Mouse (Mus musculus) midbrain, postnatal 0 days (tissue): Measurements from ENCODE around the gene Synpo2. TPM values are rescaled to one million over a fixed set of nuclear protein-coding genes. Genes with fewer than 3 reads are reported as not detected.

Experiments used
- ATAC-seq: fragments of 200-750 bp; cut with Nextera tagmentation; 2 replicates; pipeline ENCODE4 v1.8.0; 2017; ENCODE audit warnings: moderate number of reproducible peaks, mild to moderate bottlenecking, moderate TSS enrichment, moderate library complexity; ENCODE audit not compliant: low FRiP score
- DNase-seq: peaks from one replicate; pipeline ENCODE4 v3.0.0-alpha.2; 2015; ENCODE audit warnings: low spot score
- H3K27ac ChIP-seq: fragments of 300-500 bp; sonication (generic); 2 replicates; pipeline ENCODE4 v1.5.1; 2014; ENCODE audit warnings: low read depth, mild to moderate bottlenecking, low read length, mixed read lengths
- H3K27me3 ChIP-seq: fragments of 300-500 bp; sonication (generic); 2 replicates; pipeline ENCODE4 v1.6.1; 2014; ENCODE audit warnings: low read length, control low read depth, mixed read lengths; ENCODE audit not compliant: insufficient read depth
- H3K36me3 ChIP-seq: fragments of 300-500 bp; sonication (generic); 2 replicates; pipeline ENCODE4 v1.6.1; 2014; ENCODE audit warnings: low read length, control low read depth, mixed read lengths; ENCODE audit not compliant: insufficient read depth
- H3K4me1 ChIP-seq: fragments of 300-500 bp; sonication (generic); 2 replicates; pipeline ENCODE4 v1.6.1; 2014; ENCODE audit warnings: mild to moderate bottlenecking, control low read depth, antibody characterized with exemption, low read length, mixed read lengths; ENCODE audit not compliant: insufficient read depth
- H3K4me2 ChIP-seq: fragments of 300-500 bp; sonication (generic); 2 replicates; pipeline ENCODE4 v1.6.1; 2014; ENCODE audit warnings: low read depth, mild to moderate bottlenecking, low read length, mixed read lengths; ENCODE audit not compliant: poor library complexity, severe bottlenecking
- H3K4me3 ChIP-seq: fragments of 300-500 bp; sonication (generic); 2 replicates; pipeline ENCODE4 v1.5.1; 2014; ENCODE audit warnings: low read depth, mild to moderate bottlenecking, low read length, moderate library complexity
- H3K9ac ChIP-seq: fragments of 300-500 bp; sonication (generic); replicated peaks from 2 replicates; pipeline ENCODE4 v1.6.1; 2014; ENCODE audit warnings: mild to moderate bottlenecking, low read length, moderate library complexity, mixed read lengths; ENCODE audit not compliant: poor library complexity, severe bottlenecking
- H3K9me3 ChIP-seq: fragments of 300-500 bp; sonication (generic); 2 replicates; pipeline ENCODE4 v1.6.1; 2016; ENCODE audit warnings: low read length, control low read depth
- CTCF ChIP-seq: IDR thresholded peaks from 2 replicates; pipeline ENCODE4 v1.5.1; 2016; ENCODE audit warnings: antibody characterized with exemption, mild to moderate bottlenecking
- WGBS: fragments of 180-500 bp; shearing (Covaris S2); extraction: QIAGEN DNeasy Blood & Tissue Kit; methylation state at CpG from one replicate; pipeline ENCODE4 v1.1.7; 2014; 5-methylcytosine and 5-hydroxymethylcytosine counted together
- polyA plus RNA-seq: library from polyadenylated mRNA; unstranded; fragments of >200 nt; fragmentation: Nextera tagmentation; extraction: Ambion mirVana; gene quantifications from 2 replicates; pipeline ENCODE4 v1.2.1, GENCODE M21; 2015
- total RNA-seq: library from RNA; depleted of rRNA; stranded (reverse); fragments of >200 nt; gene quantifications from 2 replicates; pipeline ENCODE4 v1.2.3, GENCODE M21; 2014

Synpo2 gene
- total and polyA plus RNA-seq, 2 experiments from 2014 or later: 1.8 to 2.9 TPM

- no peak overlapping the region for H3K4me2 ChIP-seq
- TF ChIP-seq CTCF: no peak
- no peak overlapping the region for H3K27ac ChIP-seq
- no peaks in the 10 kb centered on the region for H3K9me3 ChIP-seq
- no peak for DNase-seq
- no peaks in the 10 kb centered on the region for H3K4me1 ChIP-seq
- no peak overlapping the region for H3K9ac ChIP-seq
- H3K4me3 ChIP-seq: no peak overlapping the region
- no peaks in the 10 kb centered on the region for H3K27me3 ChIP-seq
- no peak for ATAC-seq
- 80% methylated on average over 4 of the region's 4 CpGs for WGBS
- no peaks in the 10 kb centered on the region for H3K36me3 ChIP-seq
Measured at GRCm38 (mm10) chr3:123178420-123178819, 57.5 kb downstream of the Synpo2 start.

- H3K9ac ChIP-seq: no peak overlapping the region
- no peak overlapping the region for H3K27ac ChIP-seq
- no peaks in the 10 kb centered on the region for H3K36me3 ChIP-seq
- no peaks in the 10 kb centered on the region for H3K27me3 ChIP-seq
- no peak overlapping the region for H3K4me3 ChIP-seq
- 82% methylated on average over 19 of the region's 19 CpGs for WGBS
- no peaks in the 10 kb centered on the region for H3K9me3 ChIP-seq
- ATAC-seq (no peak), DNase-seq (no peak)
- no peak for TF ChIP-seq CTCF
- no peak overlapping the region for H3K4me2 ChIP-seq
- no peaks in the 10 kb centered on the region for H3K4me1 ChIP-seq
Measured at GRCm38 (mm10) chr3:123176366-123177334, 59.3 kb downstream of the Synpo2 start.

- no peak for TF ChIP-seq CTCF
- WGBS: 96% methylated on average over 7 of the region's 7 CpGs
- Histone ChIP-seq H3K9ac (no peak overlapping the region), H3K4me1 (no peaks in the 10 kb centered on the region), H3K4me3 (no peak overlapping the region), H3K27ac (no peak overlapping the region), H3K4me2 (no peak overlapping the region), H3K9me3 (no peaks in the 10 kb centered on the region), H3K36me3 (no peaks in the 10 kb centered on the region), H3K27me3 (no peaks in the 10 kb centered on the region)
- no peak for ATAC-seq
- no peak for DNase-seq
Measured at GRCm38 (mm10) chr3:123175142-123175541, 60.8 kb downstream of the Synpo2 start.

- Histone ChIP-seq H3K9ac (no peak overlapping the region), H3K9me3 (no peaks in the 10 kb centered on the region), H3K4me3 (no peak overlapping the region), H3K36me3 (no peaks in the 10 kb centered on the region), H3K27ac (no peak overlapping the region), H3K4me2 (no peak overlapping the region), H3K4me1 (no peaks in the 10 kb centered on the region), H3K27me3 (no peaks in the 10 kb centered on the region)
- ATAC-seq (no peak), DNase-seq (no peak)
- 89% methylated on average over 8 of the region's 8 CpGs for WGBS
- no peak for TF ChIP-seq CTCF
Measured at GRCm38 (mm10) chr3:123174379-123174697, 61.6 kb downstream of the Synpo2 start.

- TF ChIP-seq CTCF: no peak
- no peak overlapping the region for H3K4me2 ChIP-seq
- DNase-seq (no peak), ATAC-seq (no peak)
- no peaks in the 10 kb centered on the region for H3K36me3 ChIP-seq
- H3K27ac ChIP-seq: no peak overlapping the region
- no peak overlapping the region for H3K4me3 ChIP-seq
- 79% methylated on average over 21 of the region's 21 CpGs for whole genome bisulfite sequencing
- no peaks in the 10 kb centered on the region for H3K27me3 ChIP-seq
- no peaks in the 10 kb centered on the region for H3K9me3 ChIP-seq
- H3K9ac ChIP-seq: no peak overlapping the region
- no peaks in the 10 kb centered on the region for H3K4me1 ChIP-seq
Measured at GRCm38 (mm10) chr3:123173553-123174378, 62.2 kb downstream of the Synpo2 start.

GRCm38 (mm10) chr3:123172151-123172550 lies 63.8 kb downstream of the Synpo2 start:
- H3K27ac ChIP-seq: no peak overlapping the region
- no peak for TF ChIP-seq CTCF
- ATAC-seq (no peak), DNase-seq (no peak)
- no peaks in the 10 kb centered on the region for H3K27me3 ChIP-seq
- no peak overlapping the region for H3K4me3 ChIP-seq
- H3K4me2 ChIP-seq: no peak overlapping the region
- WGBS: 83% methylated on average over 5 of the region's 5 CpGs
- no peaks in the 10 kb centered on the region for H3K36me3 ChIP-seq
- no peak overlapping the region for H3K9ac ChIP-seq
- no peaks in the 10 kb centered on the region for H3K4me1 ChIP-seq
- no peaks in the 10 kb centered on the region for H3K9me3 ChIP-seq
